9 mouse cellular contexts compared by ENCODE assay signal in genomic region chr11:70518923-70519322, GRCm38 (mm10). TPM values are rescaled to one million over a fixed set of nuclear protein-coding genes. Genes with fewer than 3 reads are reported as not detected.
A peak's percentile ranks its signal among the peaks of the same experiment; 100 is the strongest.
DNase-seq lines count a peak whose midpoint lies in the region; ATAC-seq and TF ChIP-seq lines count a peak whose summit lies in the region.
"Had no signal": no experiment of that assay in that cellular context is flagged by ENCODE, and none has a peak within 500 bp of the region (broad histone marks: within the 10 kb centered on the region; RNA-seq: fewer than 3 reads in every experiment).

Gene Gltpd2 (plus strand): TSS chr11:70519196.

- no peaks in the 10 kb centered on the region for H3K9me3 ChIP-seq in liver, embryonic 14.5 days (ENCODE audit: control insufficient read depth, low read length)

- H3K36me3 ChIP-seq in testis, adult 2 months (ENCODE audit: control insufficient read depth, insufficient read depth, low read length), result no peaks in the 10 kb centered on the region
- H3K36me3 ChIP-seq in liver, embryonic 14.5 days (replicated peaks; ENCODE audit: control insufficient read depth, insufficient read depth, low read depth), result no peaks in the 10 kb centered on the region

- DNase-seq in gastrocnemius, adult 2 months, result no peak
- no peak for DNase-seq in gastrocnemius, postnatal 14 days
- no peak for DNase-seq in testis, postnatal 14 days (ENCODE audit: low spot score)
- DNase-seq in liver, embryonic 14.5 days (ENCODE audit: low read depth in 3 of 3, low spot score in 3 of 3), result no peak
- DNase-seq in Muller cell, postnatal 12 days (ENCODE audit: inconsistent ontology term), result no peak
- no peak for DNase-seq in gastrocnemius, adult 8-10 months (ENCODE audit: low spot score in 2 of 2)
- DNase-seq in left cerebral cortex, postnatal 14 days (ENCODE audit: low spot score in 2 of 2), result no peak

- WGBS in liver, embryonic 14.5 days (ENCODE audit: insufficient replicate concordance), result 52% methylated on average over 10 of the region's 10 CpGs

- H3K4me3 ChIP-seq in gastrocnemius, adult 2 months, result peak within 1 kb of the TSS; percentile 71
- peak within 1 kb of the TSS; percentile 62 for H3K4me3 ChIP-seq in testis, adult 2 months (ENCODE audit: control insufficient read depth, low read depth, low read length)
- peak within 1 kb of the TSS; percentile 22 to 36 for H3K4me3 ChIP-seq in liver, embryonic 14.5 days (ENCODE audit: insufficient read depth in 1 of 2, low read depth in 2 of 2, low read length in 2 of 2)

- TF ChIP-seq EP300 in liver, embryonic 14.5 days (IDR thresholded peaks at IDR 0.05; ENCODE audit: low read depth), result no peak

- H3K4me1 ChIP-seq in testis, adult 2 months (ENCODE audit: control insufficient read depth, insufficient read depth, low read length), result peaks cover 10% of the 10 kb centered on the region
- H3K4me1 ChIP-seq in liver, embryonic 14.5 days (replicated peaks; ENCODE audit: control insufficient read depth in 2 of 2, insufficient read depth in 2 of 2, low read length in 1 of 2), result peaks cover 6 to 18% of the 10 kb centered on the region in 2 experiments; a peak in 3 of 4 replicates

- no peaks in the 10 kb centered on the region for H3K27me3 ChIP-seq in testis, adult 2 months (ENCODE audit: control insufficient read depth, insufficient read depth, low read length)
- H3K27me3 ChIP-seq in liver, embryonic 14.5 days (ENCODE audit: control insufficient read depth, insufficient read depth, low read length), result peaks cover 13% of the 10 kb centered on the region

- TF ChIP-seq POLR2A in testis, adult 2 months (IDR thresholded peaks at IDR 0.05; ENCODE audit: control insufficient read depth, low read depth, low read length), result no peak

- peak within 1 kb of the TSS; percentile 83 for H3K27ac ChIP-seq in gastrocnemius, adult 2 months
- no peak within 1 kb of the TSS for H3K27ac ChIP-seq in testis, adult 2 months (ENCODE audit: control insufficient read depth, insufficient read depth, low read depth, low read length)
- H3K27ac ChIP-seq in liver, embryonic 14.5 days, result no peak within 1 kb of the TSS

- no peak for TF ChIP-seq CTCF in gastrocnemius, adult 2 months (IDR thresholded peaks at IDR 0.05)
- TF ChIP-seq CTCF in testis, adult 2 months (IDR thresholded peaks at IDR 0.05; ENCODE audit: control insufficient read depth, insufficient read depth, insufficient replicate concordance, low read depth, low read length), result no peak
- TF ChIP-seq CTCF in liver, embryonic 14.5 days (IDR thresholded peaks at IDR 0.05; ENCODE audit: low read depth), result no peak

- no peak within 1 kb of the TSS; the same call in none of the 2 replicates for H3K9ac ChIP-seq in liver, embryonic 14.5 days (replicated peaks)

- H3K4me2 ChIP-seq in liver, embryonic 14.5 days (ENCODE audit: low read depth), result peak within 1 kb of the TSS; percentile 51

- peak; percentile 55; the same call in 1 of the 2 replicates for ATAC-seq in liver, embryonic 14.5 days (ENCODE audit: insufficient read depth)

- intact Hi-C loops in gastrocnemius, adult 2 months (cut with DNase I), result no loop called here
- intact Hi-C loops in gastrocnemius, postnatal 14 days (cut with DNase I; ENCODE audit: low total_unique reads), result loop anchor here (2.0 to 5.0 kb wide), 2 partner anchors 86 to 238 kb away; no protein-coding TSS in a partner anchor
- intact Hi-C loops in left cerebral cortex, postnatal 14 days (cut with DNase I), result loop anchor here (5.0 kb wide), 1 partner anchor 238 kb away; no protein-coding TSS in a partner anchor

RNA-seq across cellular contexts. Expression of gene Gltpd2, which starts in this region (rescaled TPM):
- total RNA-seq in gastrocnemius, adult 2 months (2021), result not detected
- total RNA-seq in gastrocnemius, postnatal 14 days (2021), result not detected
- not detected in 2 replicates for polyA plus RNA-seq in testis, adult 2 months (2012; rRNA removed)
- 11.2 and 15.7 TPM in 2 replicates for polyA plus RNA-seq in liver, embryonic 14.5 days (2012; rRNA removed)
- 18.4 and 20.3 TPM in 2 replicates for polyA plus RNA-seq in liver, embryonic 14.5 days (2014; fragmentation: Nextera tagmentation; extraction: Ambion mirVana)
- not detected for total RNA-seq in gastrocnemius, adult 8-10 months (2022)
- not detected for total RNA-seq in left cerebral cortex, postnatal 14 days (2021)
- total RNA-seq: layer of hippocampus, postnatal 14 days had no signal

Comparison
In these comparisons a context has a peak if more than half of its experiments do, and no peak if none do; other contexts are left out.
1. RNA of gene Gltpd2 (polyA plus RNA-seq): 11.2 to 20.3 TPM in liver, embryonic 14.5 days; not detected in testis, adult 2 months; every median in the first group is over 10 times any median in the second.
2. Peak in every context shown above with its lines, with median percentiles within 50 percentile points of each other: H3K4me3 ChIP-seq.